Mouse (Mus musculus): ENCODE measurements around the gene Setd1a. TPM values are rescaled to one million over a fixed set of nuclear protein-coding genes. Genes with fewer than 3 reads are reported as not detected.

The Setd1a gene
- total and polyA plus RNA-seq, 3 experiments = 9.1 to 104 (median 103) TPM

- H3K36me3 ChIP-seq (replicated peaks) = peaks cover 72% of the 10 kb centered on the region
- H3K4me3 ChIP-seq (ENCODE audit: low read depth, low read length) = no peak overlapping the region
- H3K4me1 ChIP-seq (ENCODE audit: insufficient read depth, low read depth, low read length) = peaks cover 81% of the 10 kb centered on the region
- no peaks in the 10 kb centered on the region for H3K9me3 ChIP-seq (replicated peaks)
- no peak for TF ChIP-seq GATA1 (IDR thresholded peaks at IDR 0.05; ENCODE audit: borderline replicate concordance, low read length)
- TF ChIP-seq POLR2AphosphoS5 (IDR thresholded peaks at IDR 0.05; ENCODE audit: insufficient replicate concordance, low read depth, low read length) = no peak
- no peak for TF ChIP-seq TAL1 (conservative IDR thresholded peaks at IDR 0.05; ENCODE audit: low read depth, low read length)
- no peak for DNase-seq (ENCODE audit: low spot score)
- no peaks in the 10 kb centered on the region for H3K27me3 ChIP-seq (ENCODE audit: insufficient read depth, low read length)
- no peak for ATAC-seq (ENCODE audit: extremely low read depth, insufficient number of reproducible peaks, low FRiP score, poor library complexity, severe bottlenecking)
Measured at GRCm38 (mm10) chr7:127802313-127802712, 25.8 kb downstream of the Setd1a start.

GRCm38 (mm10) chr7:127808821-127809220 is 32.4 kb downstream of the Setd1a start:
- Histone ChIP-seq H3K4me3 (ENCODE audit: low read depth, low read length) (no peak overlapping the region), H3K36me3 (replicated peaks) (peaks cover 8% of the 10 kb centered on the region), H3K27me3 (ENCODE audit: insufficient read depth, low read length) (no peaks in the 10 kb centered on the region), H3K9me3 (replicated peaks) (no peaks in the 10 kb centered on the region), H3K4me1 (ENCODE audit: insufficient read depth, low read depth, low read length) (peaks cover 57% of the 10 kb centered on the region)
- ATAC-seq (ENCODE audit: extremely low read depth, insufficient number of reproducible peaks, low FRiP score, poor library complexity, severe bottlenecking) = no peak
- TF ChIP-seq CTCF (IDR thresholded peaks at IDR 0.05; ENCODE audit: low read depth, low read length) (no peak), GATA1 (IDR thresholded peaks at IDR 0.05; ENCODE audit: borderline replicate concordance, low read length) (no peak), GATA2 (IDR thresholded peaks at IDR 0.05; ENCODE audit: borderline replicate concordance, low read depth, low read length) (no peak), POLR2AphosphoS5 (IDR thresholded peaks at IDR 0.05; ENCODE audit: insufficient replicate concordance, low read depth, low read length) (no peak), TAL1 (conservative IDR thresholded peaks at IDR 0.05; ENCODE audit: low read depth, low read length) (no peak)
- no peak for DNase-seq (ENCODE audit: low spot score)

GRCm38 (mm10) chr7:127809846-127810245 is 33.4 kb downstream of the Setd1a start:
- no peaks in the 10 kb centered on the region for H3K36me3 ChIP-seq (replicated peaks)
- no peaks in the 10 kb centered on the region for H3K9me3 ChIP-seq (replicated peaks)
- TF ChIP-seq CTCF (IDR thresholded peaks at IDR 0.05; ENCODE audit: low read depth, low read length) (no peak), POLR2AphosphoS5 (IDR thresholded peaks at IDR 0.05; ENCODE audit: insufficient replicate concordance, low read depth, low read length) (no peak), GATA1 (IDR thresholded peaks at IDR 0.05; ENCODE audit: borderline replicate concordance, low read length) (no peak), GATA2 (IDR thresholded peaks at IDR 0.05; ENCODE audit: borderline replicate concordance, low read depth, low read length) (no peak), TAL1 (conservative IDR thresholded peaks at IDR 0.05; ENCODE audit: low read depth, low read length) (no peak)
- no peak overlapping the region for H3K4me3 ChIP-seq (ENCODE audit: low read depth, low read length)
- H3K27me3 ChIP-seq (ENCODE audit: insufficient read depth, low read length) = peaks cover 1% of the 10 kb centered on the region; the same call in 1 of the 2 replicates
- peaks cover 47% of the 10 kb centered on the region for H3K4me1 ChIP-seq (ENCODE audit: insufficient read depth, low read depth, low read length)
- ATAC-seq (ENCODE audit: extremely low read depth, insufficient number of reproducible peaks, low FRiP score, poor library complexity, severe bottlenecking) = no peak
- no peak for DNase-seq (ENCODE audit: low spot score)

- Histone ChIP-seq H3K9me3 (replicated peaks) (no peaks in the 10 kb centered on the region), H3K4me1 (ENCODE audit: insufficient read depth, low read depth, low read length) (peaks cover 39% of the 10 kb centered on the region), H3K36me3 (replicated peaks) (no peaks in the 10 kb centered on the region), H3K27me3 (ENCODE audit: insufficient read depth, low read length) (peaks cover 6% of the 10 kb centered on the region; the same call in 1 of the 2 replicates), H3K4me3 (ENCODE audit: low read depth, low read length) (no peak overlapping the region)
- DNase-seq (ENCODE audit: low spot score) = no peak
- no peak for ATAC-seq (ENCODE audit: extremely low read depth, insufficient number of reproducible peaks, low FRiP score, poor library complexity, severe bottlenecking)
- TF ChIP-seq TAL1 (conservative IDR thresholded peaks at IDR 0.05; ENCODE audit: low read depth, low read length) (no peak), POLR2AphosphoS5 (IDR thresholded peaks at IDR 0.05; ENCODE audit: insufficient replicate concordance, low read depth, low read length) (no peak), CTCF (IDR thresholded peaks at IDR 0.05; ENCODE audit: low read depth, low read length) (no peak), GATA1 (IDR thresholded peaks at IDR 0.05; ENCODE audit: borderline replicate concordance, low read length) (no peak), GATA2 (IDR thresholded peaks at IDR 0.05; ENCODE audit: borderline replicate concordance, low read depth, low read length) (no peak)
Measured at GRCm38 (mm10) chr7:127810650-127811049, 34.2 kb downstream of the Setd1a start.

GRCm38 (mm10) chr7:127811240-127811639 is 34.8 kb downstream of the Setd1a start:
- peaks cover 39% of the 10 kb centered on the region for H3K4me1 ChIP-seq (ENCODE audit: insufficient read depth, low read depth, low read length)

GRCm38 (mm10) chr7:127812292-127812691 is 35.8 kb downstream of the Setd1a start:
- Histone ChIP-seq H3K9me3 (replicated peaks) (no peaks in the 10 kb centered on the region), H3K27me3 (ENCODE audit: insufficient read depth, low read length) (peaks cover 19% of the 10 kb centered on the region), H3K4me3 (ENCODE audit: low read depth, low read length) (no peak overlapping the region), H3K4me1 (ENCODE audit: insufficient read depth, low read depth, low read length) (peaks cover 29% of the 10 kb centered on the region), H3K36me3 (replicated peaks) (no peaks in the 10 kb centered on the region)
- TF ChIP-seq GATA1 (IDR thresholded peaks at IDR 0.05; ENCODE audit: borderline replicate concordance, low read length) = no peak
- no peak for TF ChIP-seq POLR2AphosphoS5 (IDR thresholded peaks at IDR 0.05; ENCODE audit: insufficient replicate concordance, low read depth, low read length)
- TF ChIP-seq GATA2 (IDR thresholded peaks at IDR 0.05; ENCODE audit: borderline replicate concordance, low read depth, low read length) = no peak
- no peak for TF ChIP-seq TAL1 (conservative IDR thresholded peaks at IDR 0.05; ENCODE audit: low read depth, low read length)
- no peak for TF ChIP-seq CTCF (IDR thresholded peaks at IDR 0.05; ENCODE audit: low read depth, low read length)
- ATAC-seq (ENCODE audit: extremely low read depth, insufficient number of reproducible peaks, low FRiP score, poor library complexity, severe bottlenecking) = no peak
- no peak for DNase-seq (ENCODE audit: low spot score)

More at GRCm38 (mm10) chr7:127811240-127811639, 34.8 kb downstream of the Setd1a start:
- no peak for ATAC-seq (ENCODE audit: extremely low read depth, insufficient number of reproducible peaks, low FRiP score, poor library complexity, severe bottlenecking)
- Histone ChIP-seq H3K9me3 (replicated peaks) (no peaks in the 10 kb centered on the region), H3K36me3 (replicated peaks) (no peaks in the 10 kb centered on the region), H3K27me3 (ENCODE audit: insufficient read depth, low read length) (peaks cover 12% of the 10 kb centered on the region; the same call in 1 of the 2 replicates), H3K4me3 (ENCODE audit: low read depth, low read length) (no peak overlapping the region)
- no peak for TF ChIP-seq TAL1 (conservative IDR thresholded peaks at IDR 0.05; ENCODE audit: low read depth, low read length)
- no peak for TF ChIP-seq POLR2AphosphoS5 (IDR thresholded peaks at IDR 0.05; ENCODE audit: insufficient replicate concordance, low read depth, low read length)
- no peak for TF ChIP-seq GATA2 (IDR thresholded peaks at IDR 0.05; ENCODE audit: borderline replicate concordance, low read depth, low read length)
- no peak for TF ChIP-seq GATA1 (IDR thresholded peaks at IDR 0.05; ENCODE audit: borderline replicate concordance, low read length)
- TF ChIP-seq CTCF (IDR thresholded peaks at IDR 0.05; ENCODE audit: low read depth, low read length) = no peak
- DNase-seq (ENCODE audit: low spot score) = no peak

All from G1E (cell line).